Mouse (Mus musculus): ENCODE results near the gene Kcnc1. TPM values are rescaled to one million over a fixed set of nuclear protein-coding genes. Genes with fewer than 3 reads are reported as not detected.

The Kcnc1 gene
- polyA plus RNA-seq, 1 experiment from 2014 or later = 0.18 TPM

GRCm38 (mm10) chr7:46466422-46466981 lies 70.2 kb downstream of the Kcnc1 start:
- TF ChIP-seq EP300 (optimal IDR thresholded peaks at IDR 0.05) (no peak), CTCF (IDR thresholded peaks at IDR 0.05; ENCODE audit: low read depth) (no peak)
- H3K9ac ChIP-seq (ENCODE audit: low read length) = no peak overlapping the region
- 47% methylated on average over 7 of the region's 7 CpGs for WGBS
- no peak for DNase-seq (ENCODE audit: low spot score)
- no peaks in the 10 kb centered on the region for H3K36me3 ChIP-seq (ENCODE audit: control insufficient read depth, insufficient read depth, low read length)
- no peak overlapping the region for H3K4me2 ChIP-seq (replicated peaks; ENCODE audit: low read depth)
- no peaks in the 10 kb centered on the region for H3K4me1 ChIP-seq (replicated peaks; ENCODE audit: control insufficient read depth, insufficient read depth)
- H3K27me3 ChIP-seq (ENCODE audit: control insufficient read depth, insufficient read depth, low read length) = no peaks in the 10 kb centered on the region
- no peaks in the 10 kb centered on the region for H3K9me3 ChIP-seq (ENCODE audit: control insufficient read depth, low read length)
- no peak overlapping the region for H3K27ac ChIP-seq (replicated peaks)
- no peak overlapping the region for H3K4me3 ChIP-seq (ENCODE audit: low read depth, low read length)
- ATAC-seq (ENCODE audit: low FRiP score, low TSS enrichment) = no peak

- Histone ChIP-seq H3K9ac (ENCODE audit: low read length) (no peak overlapping the region), H3K27ac (replicated peaks) (no peak overlapping the region), H3K4me2 (replicated peaks; ENCODE audit: low read depth) (no peak overlapping the region), H3K36me3 (ENCODE audit: control insufficient read depth, insufficient read depth, low read length) (no peaks in the 10 kb centered on the region), H3K4me3 (ENCODE audit: low read depth, low read length) (no peak overlapping the region), H3K27me3 (ENCODE audit: control insufficient read depth, insufficient read depth, low read length) (no peaks in the 10 kb centered on the region), H3K9me3 (ENCODE audit: control insufficient read depth, low read length) (no peaks in the 10 kb centered on the region), H3K4me1 (replicated peaks; ENCODE audit: control insufficient read depth, insufficient read depth) (no peaks in the 10 kb centered on the region)
- DNase-seq (ENCODE audit: low spot score) = no peak
- 53% methylated on average over 3 of the region's 3 CpGs for WGBS
- TF ChIP-seq CTCF (IDR thresholded peaks at IDR 0.05; ENCODE audit: low read depth) (no peak), EP300 (optimal IDR thresholded peaks at IDR 0.05) (no peak)
- ATAC-seq (ENCODE audit: low FRiP score, low TSS enrichment) = no peak
Measured at GRCm38 (mm10) chr7:46469542-46469941, 73.2 kb downstream of the Kcnc1 start.

GRCm38 (mm10) chr7:46471054-46471737 lies 74.9 kb downstream of the Kcnc1 start:
- H3K9me3 ChIP-seq (ENCODE audit: control insufficient read depth, low read length) = no peaks in the 10 kb centered on the region
- no peak overlapping the region for H3K9ac ChIP-seq (ENCODE audit: low read length)
- H3K4me2 ChIP-seq (replicated peaks; ENCODE audit: low read depth) = no peak overlapping the region
- H3K36me3 ChIP-seq (ENCODE audit: control insufficient read depth, insufficient read depth, low read length) = no peaks in the 10 kb centered on the region
- TF ChIP-seq EP300 (optimal IDR thresholded peaks at IDR 0.05) = no peak
- no peak for TF ChIP-seq CTCF (IDR thresholded peaks at IDR 0.05; ENCODE audit: low read depth)
- no peaks in the 10 kb centered on the region for H3K27me3 ChIP-seq (ENCODE audit: control insufficient read depth, insufficient read depth, low read length)
- H3K27ac ChIP-seq (replicated peaks) = no peak overlapping the region
- H3K4me1 ChIP-seq (replicated peaks; ENCODE audit: control insufficient read depth, insufficient read depth) = no peaks in the 10 kb centered on the region
- ATAC-seq (ENCODE audit: low FRiP score, low TSS enrichment) (no peak), DNase-seq (ENCODE audit: low spot score) (no peak)
- no peak overlapping the region for H3K4me3 ChIP-seq (ENCODE audit: low read depth, low read length)
- 57% methylated on average over 7 of the region's 7 CpGs for WGBS

- H3K36me3 ChIP-seq (ENCODE audit: control insufficient read depth, insufficient read depth, low read length) = no peaks in the 10 kb centered on the region
- no peak overlapping the region for H3K9ac ChIP-seq (ENCODE audit: low read length)
- no peaks in the 10 kb centered on the region for H3K27me3 ChIP-seq (ENCODE audit: control insufficient read depth, insufficient read depth, low read length)
- DNase-seq (ENCODE audit: low spot score) (no peak), ATAC-seq (ENCODE audit: low FRiP score, low TSS enrichment) (no peak)
- no peak overlapping the region for H3K4me3 ChIP-seq (ENCODE audit: low read depth, low read length)
- no peaks in the 10 kb centered on the region for H3K9me3 ChIP-seq (ENCODE audit: control insufficient read depth, low read length)
- no peak overlapping the region for H3K4me2 ChIP-seq (replicated peaks; ENCODE audit: low read depth)
- 43% methylated on average over 9 of the region's 9 CpGs for WGBS
- no peaks in the 10 kb centered on the region for H3K4me1 ChIP-seq (replicated peaks; ENCODE audit: control insufficient read depth, insufficient read depth)
- H3K27ac ChIP-seq (replicated peaks) = no peak overlapping the region
- TF ChIP-seq EP300 (optimal IDR thresholded peaks at IDR 0.05) (no peak), CTCF (IDR thresholded peaks at IDR 0.05; ENCODE audit: low read depth) (no peak)
Measured at GRCm38 (mm10) chr7:46473141-46473540, 76.8 kb downstream of the Kcnc1 start.

- Histone ChIP-seq H3K9ac (ENCODE audit: low read length) (no peak overlapping the region), H3K27ac (replicated peaks) (no peak overlapping the region), H3K4me2 (replicated peaks; ENCODE audit: low read depth) (no peak overlapping the region), H3K9me3 (ENCODE audit: control insufficient read depth, low read length) (no peaks in the 10 kb centered on the region), H3K36me3 (ENCODE audit: control insufficient read depth, insufficient read depth, low read length) (no peaks in the 10 kb centered on the region), H3K27me3 (ENCODE audit: control insufficient read depth, insufficient read depth, low read length) (no peaks in the 10 kb centered on the region), H3K4me1 (replicated peaks; ENCODE audit: control insufficient read depth, insufficient read depth) (no peaks in the 10 kb centered on the region), H3K4me3 (ENCODE audit: low read depth, low read length) (no peak overlapping the region)
- DNase-seq (ENCODE audit: low spot score) (no peak), ATAC-seq (ENCODE audit: low FRiP score, low TSS enrichment) (no peak)
- WGBS = 77% methylated on average over 5 of the region's 5 CpGs
- TF ChIP-seq CTCF (IDR thresholded peaks at IDR 0.05; ENCODE audit: low read depth) (no peak), EP300 (optimal IDR thresholded peaks at IDR 0.05) (no peak)
Measured at GRCm38 (mm10) chr7:46475464-46475863, 79.2 kb downstream of the Kcnc1 start.

- Histone ChIP-seq H3K36me3 (ENCODE audit: control insufficient read depth, insufficient read depth, low read length) (no peaks in the 10 kb centered on the region), H3K4me2 (replicated peaks; ENCODE audit: low read depth) (no peak overlapping the region), H3K9ac (ENCODE audit: low read length) (no peak overlapping the region), H3K27me3 (ENCODE audit: control insufficient read depth, insufficient read depth, low read length) (no peaks in the 10 kb centered on the region), H3K9me3 (ENCODE audit: control insufficient read depth, low read length) (no peaks in the 10 kb centered on the region), H3K4me3 (ENCODE audit: low read depth, low read length) (no peak overlapping the region), H3K4me1 (replicated peaks; ENCODE audit: control insufficient read depth, insufficient read depth) (0 out of 2 replicates have a peak, but pooled peaks cover 7% of the 10 kb centered on the region), H3K27ac (replicated peaks) (no peak overlapping the region)
- DNase-seq (ENCODE audit: low spot score) (no peak), ATAC-seq (ENCODE audit: low FRiP score, low TSS enrichment) (no peak)
- no peak for TF ChIP-seq CTCF (IDR thresholded peaks at IDR 0.05; ENCODE audit: low read depth)
- TF ChIP-seq EP300 (optimal IDR thresholded peaks at IDR 0.05) = no peak
- 90% methylated on average over 3 of the region's 3 CpGs for WGBS
Measured at GRCm38 (mm10) chr7:46477456-46477855, 81.2 kb downstream of the Kcnc1 start.
